ENCODE assay signal across 11 mouse cellular contexts in genomic region chr13:59940414-59941205, GRCm38 (mm10).
DNase-seq lines count a peak whose midpoint lies in the region; ATAC-seq and TF ChIP-seq lines count a peak whose summit lies in the region.
"Had no signal": no experiment of that assay in that cellular context is flagged by ENCODE, and none has a peak within 500 bp of the region (broad histone marks: within the 10 kb centered on the region; RNA-seq: fewer than 3 reads in every experiment).

No protein-coding gene starts in this region.

- H3K9ac ChIP-seq in heart, postnatal 0 days (replicated peaks; ENCODE audit: low read depth, low read length): no peak overlapping the region
- H3K9ac ChIP-seq: liver, embryonic 13.5 days had no signal

- 24% methylated on average over 16 of the region's 16 CpGs for WGBS in embryonic facial prominence, embryonic 10.5 days
- 25% methylated on average over 16 of the region's 16 CpGs for WGBS in heart, postnatal 0 days
- WGBS in midbrain, embryonic 10.5 days: 24% methylated on average over 16 of the region's 16 CpGs

- TF ChIP-seq EP300 in heart, postnatal 0 days (IDR thresholded peaks at IDR 0.05; ENCODE audit: low read depth): no peak

- TF ChIP-seq CTCF in heart, postnatal 0 days (IDR thresholded peaks at IDR 0.05; ENCODE audit: low read depth): no peak

- H3K27me3 ChIP-seq in embryonic facial prominence, embryonic 10.5 days (replicated peaks; ENCODE audit: low read depth, poor library complexity, severe bottlenecking): peaks cover 38% of the 10 kb centered on the region
- H3K27me3 ChIP-seq in heart, postnatal 0 days (ENCODE audit: control insufficient read depth, insufficient read depth, low read length): no peaks in the 10 kb centered on the region
- peaks cover 49% of the 10 kb centered on the region for H3K27me3 ChIP-seq in midbrain, embryonic 10.5 days (ENCODE audit: low read depth, poor library complexity, severe bottlenecking)

- no peak for ATAC-seq in heart, postnatal 0 days (ENCODE audit: insufficient read depth, low read depth)
- no peak for ATAC-seq in monocyte, adult 5-6 weeks (replicated peaks; ENCODE audit: insufficient number of reproducible peaks, low FRiP score, low TSS enrichment, poor library complexity, severe bottlenecking)
- ATAC-seq: intestine, embryonic 16.5 days had no signal

- peak; percentile 65 for DNase-seq in heart, adult 11 months
- no peak for DNase-seq in heart, adult 8-10 months (ENCODE audit: low spot score)
- no peak for DNase-seq in embryonic facial prominence, embryonic 10.5 days (ENCODE audit: low spot score)
- DNase-seq in heart, postnatal 0 days (ENCODE audit: low spot score): no peak
- no peak for DNase-seq in midbrain, embryonic 10.5 days (ENCODE audit: low spot score)
- DNase-seq in testis, postnatal 10 days (ENCODE audit: low spot score): no peak
- no peak for DNase-seq in ovary, postnatal 10 days (ENCODE audit: low spot score)
- DNase-seq: liver, embryonic 13.5 days had no signal

- no peaks in the 10 kb centered on the region for H3K36me3 ChIP-seq in embryonic facial prominence, embryonic 10.5 days (replicated peaks)
- no peaks in the 10 kb centered on the region for H3K36me3 ChIP-seq in heart, postnatal 0 days (replicated peaks; ENCODE audit: control insufficient read depth, insufficient read depth, low read length)
- no peaks in the 10 kb centered on the region for H3K36me3 ChIP-seq in midbrain, embryonic 10.5 days
- H3K36me3 ChIP-seq: liver, embryonic 13.5 days had no signal

- H3K4me1 ChIP-seq in embryonic facial prominence, embryonic 10.5 days: peaks cover 22% of the 10 kb centered on the region
- 0 out of 2 replicates have a peak, but pooled peaks cover 3% of the 10 kb centered on the region for H3K4me1 ChIP-seq in heart, postnatal 0 days (ENCODE audit: control insufficient read depth, insufficient read depth)
- peaks cover 29% of the 10 kb centered on the region for H3K4me1 ChIP-seq in midbrain, embryonic 10.5 days
- H3K4me1 ChIP-seq: liver, embryonic 13.5 days had no signal

- H3K4me3 ChIP-seq in embryonic facial prominence, embryonic 10.5 days: peak overlapping the region; percentile 44
- no peak overlapping the region for H3K4me3 ChIP-seq in heart, postnatal 0 days (ENCODE audit: low read depth, low read length)
- peak overlapping the region; percentile 43 for H3K4me3 ChIP-seq in midbrain, embryonic 10.5 days
- H3K4me3 ChIP-seq: liver, embryonic 13.5 days had no signal

- H3K9me3 ChIP-seq in embryonic facial prominence, embryonic 10.5 days: no peaks in the 10 kb centered on the region
- H3K9me3 ChIP-seq in heart, postnatal 0 days (replicated peaks; ENCODE audit: control insufficient read depth, low read length): no peaks in the 10 kb centered on the region
- H3K9me3 ChIP-seq in midbrain, embryonic 10.5 days (replicated peaks): no peaks in the 10 kb centered on the region
- H3K9me3 ChIP-seq: liver, embryonic 13.5 days had no signal

- H3K27ac ChIP-seq in embryonic facial prominence, embryonic 10.5 days (replicated peaks): peak overlapping the region; percentile 63
- no peak overlapping the region for H3K27ac ChIP-seq in heart, postnatal 0 days (ENCODE audit: low read depth)
- peak overlapping the region; percentile 58 for H3K27ac ChIP-seq in midbrain, embryonic 10.5 days (replicated peaks)
- H3K27ac ChIP-seq: liver, embryonic 13.5 days; macrophage had no signal

- H3K4me2 ChIP-seq in heart, postnatal 0 days (ENCODE audit: low read depth, low read length): 0 out of 2 replicates have a peak overlapping the region, but pooled peaks have one; percentile 14
- H3K4me2 ChIP-seq: liver, embryonic 13.5 days had no signal
